Mouse (Mus musculus) brain, embryonic 14.5 days (tissue): ENCODE data around the gene Ppp2r2c.

Experiments used
- CTCF ChIP-seq: fragments of 200-500 bp; IDR thresholded peaks from 2 replicates; pipeline ENCODE4 v1.5.1; 2012; ENCODE audit warnings: inconsistent platforms, mild to moderate bottlenecking, moderate library complexity, borderline replicate concordance; ENCODE audit not compliant: insufficient read depth, insufficient read length; ENCODE audit errors: extremely low read depth
- POLR2A ChIP-seq: fragments of 200-500 bp; IDR thresholded peaks from 2 replicates; pipeline ENCODE4 v1.6.1; 2012; ENCODE audit warnings: mild to moderate bottlenecking, inconsistent platforms, borderline replicate concordance; ENCODE audit not compliant: poor library complexity, insufficient read depth, insufficient read length, severe bottlenecking; ENCODE audit errors: extremely low read depth

GRCm38 (mm10) chr5:36869186-36869577, 869 bp downstream of the Ppp2r2c start:
- TF ChIP-seq CTCF, result no peak
- no peak for TF ChIP-seq POLR2A
